Mouse (Mus musculus) limb, embryonic 14.5 days (tissue): ENCODE results near the gene Golgb1. TPM values are rescaled to one million over a fixed set of nuclear protein-coding genes. Genes with fewer than 3 reads are reported as not detected.

Source experiments
- ATAC-seq: fragments of 200-750 bp; cut with Nextera tagmentation; 2 replicates; pipeline ENCODE4 v1.8.0; 2017; ENCODE audit warnings: low read depth, moderate number of reproducible peaks, moderate TSS enrichment; ENCODE audit not compliant: low FRiP score
- DNase-seq: peaks from one replicate; pipeline ENCODE4 v3.0.0-alpha.2; 2015; ENCODE audit warnings: low spot score
- H3K27ac ChIP-seq: fragments of 300-500 bp; sonication (generic); replicated peaks from 2 replicates; pipeline ENCODE4 v1.5.1; 2014; ENCODE audit warnings: low read depth, mild to moderate bottlenecking, low read length, moderate library complexity, mixed read lengths
- H3K27me3 ChIP-seq: fragments of 300-500 bp; sonication (generic); 2 replicates; pipeline ENCODE4 v1.6.1; 2014; ENCODE audit warnings: low read length, mixed read lengths; ENCODE audit not compliant: control insufficient read depth, insufficient read depth
- H3K36me3 ChIP-seq: fragments of 300-500 bp; sonication (generic); 2 replicates; pipeline ENCODE4 v1.6.1; 2014; ENCODE audit warnings: mild to moderate bottlenecking, low read length, moderate library complexity, mixed read lengths; ENCODE audit not compliant: control insufficient read depth, insufficient read depth
- H3K4me1 ChIP-seq: fragments of 300-500 bp; sonication (generic); 2 replicates; pipeline ENCODE4 v1.6.1; 2014; ENCODE audit warnings: antibody characterized with exemption, low read length, mixed read lengths; ENCODE audit not compliant: control insufficient read depth, insufficient read depth
- H3K4me2 ChIP-seq: fragments of 300-500 bp; sonication (generic); replicated peaks from 2 replicates; pipeline ENCODE4 v1.6.1; 2014; ENCODE audit warnings: low read depth, mild to moderate bottlenecking, low read length, moderate library complexity; ENCODE audit not compliant: severe bottlenecking
- H3K4me3 ChIP-seq: fragments of 300-500 bp; sonication (generic); replicated peaks from 2 replicates; pipeline ENCODE4 v1.5.1; 2014; ENCODE audit warnings: low read length
- H3K9ac ChIP-seq: fragments of 300-500 bp; sonication (generic); 2 replicates; pipeline ENCODE4 v1.6.1; 2014; ENCODE audit warnings: mild to moderate bottlenecking, low read depth, low read length, moderate library complexity; ENCODE audit not compliant: severe bottlenecking
- H3K9me3 ChIP-seq: fragments of 300-500 bp; sonication (generic); 2 replicates; pipeline ENCODE4 v1.6.1; 2016; ENCODE audit warnings: low read length; ENCODE audit not compliant: control insufficient read depth
- POLR2A ChIP-seq: fragments of 200-500 bp; IDR thresholded peaks from 2 replicates; pipeline ENCODE4 v1.8.0; 2012; ENCODE audit warnings: inconsistent platforms, mild to moderate bottlenecking, moderate library complexity, borderline replicate concordance; ENCODE audit not compliant: insufficient read depth, insufficient read length; ENCODE audit errors: extremely low read depth
- WGBS: fragments of 180-500 bp; shearing (Covaris S2); extraction: QIAGEN DNeasy Blood & Tissue Kit; methylation state at CpG from one replicate; pipeline ENCODE4 v1.1.7; 2014; 5-methylcytosine and 5-hydroxymethylcytosine counted together
- polyA plus RNA-seq, 2 experiments: library from polyadenylated mRNA; depleted of rRNA in 1 of 2; stranded (reverse) in 1 of 2; unstranded in 1 of 2; fragments of >200 nt; fragmentation: Nextera tagmentation in 1 of 2; extraction: Ambion mirVana in 1 of 2; gene quantifications; 2 replicates each; pipeline versions ENCODE4 v1.2.1 to v1.2.3; 2012 to 2014

Gene Golgb1
- polyA plus RNA-seq, 2 experiments, result 52.4 to 123 TPM

DNA sequence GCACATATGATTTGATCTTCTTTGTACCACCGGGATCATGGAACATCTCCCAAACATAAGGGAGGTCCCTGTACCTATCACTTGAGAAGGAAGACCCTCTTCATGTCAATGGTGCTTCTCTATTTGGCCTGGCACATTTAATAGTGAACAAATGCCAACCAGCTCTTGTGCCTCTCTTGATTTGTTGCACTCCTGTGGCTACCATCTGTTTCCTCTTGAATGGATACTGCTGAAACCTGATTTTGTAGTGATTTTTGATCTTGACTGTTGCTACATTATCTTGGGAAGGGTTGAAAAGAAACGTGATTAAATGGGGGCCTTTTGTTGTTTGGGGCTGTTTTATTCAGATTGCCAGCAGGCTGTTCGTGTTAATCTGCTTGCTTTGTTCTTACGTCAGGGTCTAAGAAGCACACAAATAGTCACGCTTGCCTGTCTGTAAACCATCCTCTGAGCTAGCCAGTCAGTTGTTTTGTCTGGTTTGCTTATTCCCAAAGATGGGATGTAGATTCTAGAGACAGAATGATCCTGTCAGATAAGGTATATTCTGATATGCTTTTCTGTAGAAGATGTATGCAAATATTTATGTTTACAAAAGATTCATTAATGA, 7.9 kb downstream of the Golgb1 start:
- Histone ChIP-seq H3K4me2 (no peak overlapping the region), H3K27ac (no peak overlapping the region), H3K9me3 (no peaks in the 10 kb centered on the region), H3K27me3 (no peaks in the 10 kb centered on the region), H3K9ac (no peak overlapping the region), H3K36me3 (peaks cover 28% of the 10 kb centered on the region), H3K4me1 (peaks cover 6% of the 10 kb centered on the region; the same call in 1 of the 2 replicates), H3K4me3 (no peak overlapping the region)
- no peak for ATAC-seq
- no peak for TF ChIP-seq POLR2A
- no peak for DNase-seq
- WGBS, result 77% methylated on average over 5 of the region's 5 CpGs

- Histone ChIP-seq H3K4me1 (0 out of 2 replicates have a peak, but pooled peaks cover under 1% of the 10 kb centered on the region), H3K4me2 (no peak overlapping the region), H3K27ac (no peak overlapping the region), H3K4me3 (no peak overlapping the region), H3K36me3 (peaks cover 46% of the 10 kb centered on the region), H3K9me3 (no peaks in the 10 kb centered on the region), H3K9ac (no peak overlapping the region), H3K27me3 (no peaks in the 10 kb centered on the region)
- no peak for DNase-seq
- WGBS, result 83% methylated on average over 4 of the region's 4 CpGs
- no peak for TF ChIP-seq POLR2A
- ATAC-seq, result no peak
These were observed 9.9 kb downstream of the Golgb1 start for GRCm38 (mm10) chr16:36884881-36885280.

GRCm38 (mm10) chr16:36885912-36886311, 11.0 kb downstream of the Golgb1 start:
- Histone ChIP-seq H3K27ac (no peak overlapping the region), H3K4me2 (no peak overlapping the region), H3K36me3 (peaks cover 54% of the 10 kb centered on the region), H3K27me3 (no peaks in the 10 kb centered on the region), H3K4me3 (no peak overlapping the region), H3K9ac (no peak overlapping the region), H3K4me1 (no peaks in the 10 kb centered on the region), H3K9me3 (no peaks in the 10 kb centered on the region)
- DNase-seq, result no peak
- WGBS, result 96% methylated on average over 11 of the region's 11 CpGs
- no peak for TF ChIP-seq POLR2A
- no peak for ATAC-seq

- ATAC-seq, result no peak
- Histone ChIP-seq H3K4me2 (no peak overlapping the region), H3K9me3 (no peaks in the 10 kb centered on the region), H3K4me1 (no peaks in the 10 kb centered on the region), H3K36me3 (peaks cover 69% of the 10 kb centered on the region), H3K27me3 (no peaks in the 10 kb centered on the region), H3K27ac (no peak overlapping the region), H3K9ac (no peak overlapping the region), H3K4me3 (no peak overlapping the region)
- TF ChIP-seq POLR2A, result no peak
- no peak for DNase-seq
- 70% methylated on average over 5 of the region's 5 CpGs for WGBS
These were observed 12.6 kb downstream of the Golgb1 start for GRCm38 (mm10) chr16:36887546-36887945.

- Histone ChIP-seq H3K4me1 (no peaks in the 10 kb centered on the region), H3K4me2 (no peak overlapping the region), H3K27me3 (no peaks in the 10 kb centered on the region), H3K9me3 (no peaks in the 10 kb centered on the region), H3K27ac (no peak overlapping the region), H3K4me3 (no peak overlapping the region), H3K36me3 (peaks cover 84% of the 10 kb centered on the region), H3K9ac (no peak overlapping the region)
- 90% methylated on average over 3 of the region's 3 CpGs for WGBS
- ATAC-seq (no peak), DNase-seq (no peak)
- no peak for TF ChIP-seq POLR2A
These were observed 15.6 kb downstream of the Golgb1 start for GRCm38 (mm10) chr16:36890559-36890958.

DNA sequence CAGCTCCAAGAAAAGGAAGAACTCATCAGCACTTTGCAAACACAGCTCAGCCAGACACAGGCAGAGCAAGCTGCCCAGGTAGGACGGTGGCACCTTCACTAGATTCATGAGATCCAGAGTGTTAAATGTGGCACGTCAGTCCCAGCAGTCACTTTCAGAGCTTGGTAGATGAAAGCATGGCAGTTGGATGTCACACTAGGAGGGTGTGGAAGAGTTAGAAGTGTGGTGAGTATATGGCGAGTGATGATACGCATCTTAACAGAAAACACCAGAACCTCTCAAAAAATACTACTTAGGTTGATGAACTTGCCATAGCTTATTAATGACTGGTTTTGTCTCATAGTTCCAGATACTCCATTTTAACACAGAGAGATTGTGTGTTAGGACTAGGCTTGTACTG, 16.5 kb downstream of the Golgb1 start:
- H3K4me1 ChIP-seq, result no peaks in the 10 kb centered on the region
- WGBS, result 87% methylated on average over 4 of the region's 4 CpGs
- no peak overlapping the region for H3K4me3 ChIP-seq
- H3K27ac ChIP-seq, result no peak overlapping the region
- DNase-seq (no peak), ATAC-seq (no peak)
- no peak for TF ChIP-seq POLR2A
- no peak overlapping the region for H3K4me2 ChIP-seq
- peaks cover 83% of the 10 kb centered on the region for H3K36me3 ChIP-seq
- H3K27me3 ChIP-seq, result no peaks in the 10 kb centered on the region
- no peak overlapping the region for H3K9ac ChIP-seq
- no peaks in the 10 kb centered on the region for H3K9me3 ChIP-seq
